Mouse (Mus musculus) megakaryocyte progenitor cell, adult 5-6 weeks (primary cell): ENCODE data around the gene Hspa5. TPM values are rescaled to one million over a fixed set of nuclear protein-coding genes. Genes with fewer than 3 reads are reported as not detected.
"Not testable (repeated sequence)": the region's sequence is repeated elsewhere in the genome, so short reads cannot be mapped to it uniquely, and the experiment has no call there.

Source experiments
- ATAC-seq: replicated peaks from 2 replicates; pipeline ENCODE4 v1.8.0; 2016; ENCODE audit warnings: mild to moderate bottlenecking, moderate TSS enrichment, inconsistent platforms; ENCODE audit not compliant: poor library complexity
- total RNA-seq, 2 experiments: library from RNA; stranded (forward) in 1 of 2; stranded (reverse) in 1 of 2; fragments of 157-497, 149-512 nt in 1 of 2; fragments of 200-1000 nt in 1 of 2; gene quantifications; 2 replicates each; pipeline versions ENCODE4 v1.2.3 to v1.2.4; 2015 to 2017

Gene Hspa5
- total RNA-seq (2015) (536 and 641 TPM in 2 replicates), total RNA-seq (2017) (1,697 and 1,773 TPM in 2 replicates)

- ATAC-seq, result peak; percentile 85
These were observed at the start of gene Hspa5 for GRCm38 (mm10) chr2:34771368-34772226. TSS of gene Hspa5 (plus strand) at chr2:34771970.

- peak; percentile 52 for ATAC-seq
These were observed 46.5 kb upstream of the Hspa5 start for GRCm38 (mm10) chr2:34725269-34725668.

- no peak for ATAC-seq
These were observed 44.6 kb upstream of the Hspa5 start for GRCm38 (mm10) chr2:34727045-34727728.

- ATAC-seq, result no peak
These were observed 35.1 kb upstream of the Hspa5 start for GRCm38 (mm10) chr2:34736626-34737025.

- ATAC-seq, result no peak
These were observed 33.9 kb upstream of the Hspa5 start for GRCm38 (mm10) chr2:34737911-34738310.

GRCm38 (mm10) chr2:34739684-34740391 lies 31.9 kb upstream of the Hspa5 start:
- peak; percentile 87 for ATAC-seq

- peak; percentile 70 for ATAC-seq
These were observed 30.2 kb upstream of the Hspa5 start for GRCm38 (mm10) chr2:34741390-34742159.

GRCm38 (mm10) chr2:34742675-34743074 lies 29.1 kb upstream of the Hspa5 start:
- no peak for ATAC-seq

- ATAC-seq, result no peak
These were observed 27.3 kb upstream of the Hspa5 start for GRCm38 (mm10) chr2:34744476-34744875.

GRCm38 (mm10) chr2:34745673-34746072 lies 26.1 kb upstream of the Hspa5 start:
- no peak for ATAC-seq

- ATAC-seq, result peak; percentile 52
These were observed 23.3 kb upstream of the Hspa5 start for GRCm38 (mm10) chr2:34748479-34748878.

- ATAC-seq, result no peak
These were observed 21.5 kb upstream of the Hspa5 start for GRCm38 (mm10) chr2:34750245-34750644.

GRCm38 (mm10) chr2:34753811-34754550 lies 17.8 kb upstream of the Hspa5 start:
- peak; percentile 75 for ATAC-seq

- peak; percentile 45 for ATAC-seq
These were observed 17.0 kb upstream of the Hspa5 start, which contains the start of gene Gapvd1 for GRCm38 (mm10) chr2:34754551-34755358. TSS of gene Gapvd1 (minus strand) at chr2:34755232.

GRCm38 (mm10) chr2:34757341-34757740 lies 14.4 kb upstream of the Hspa5 start:
- no peak for ATAC-seq

GRCm38 (mm10) chr2:34761272-34761671 lies 10.5 kb upstream of the Hspa5 start:
- ATAC-seq, result not testable (repeated sequence)

- ATAC-seq, result 0 out of 2 replicates have a peak, but pooled peaks have one; percentile 31
These were observed 9.6 kb upstream of the Hspa5 start for GRCm38 (mm10) chr2:34762174-34762573.

GRCm38 (mm10) chr2:34762872-34763271 lies 8.9 kb upstream of the Hspa5 start:
- no peak for ATAC-seq

GRCm38 (mm10) chr2:34764801-34765200 lies 7.0 kb upstream of the Hspa5 start:
- ATAC-seq, result no peak
